In genomic region chr15:60822101-60822802, GRCm38 (mm10) we compare ENCODE assay signal across 8 mouse cellular contexts. TPM values are rescaled to one million over a fixed set of nuclear protein-coding genes. Genes with fewer than 3 reads are reported as not detected.
DNase-seq lines count a peak whose midpoint lies in the region; ATAC-seq lines count a peak whose summit lies in the region.

No protein-coding gene starts in this region.

- H3K4me3 ChIP-seq in heart, embryonic 11.5 days (ENCODE audit: low read depth, low read length) = peak overlapping the region; percentile 83
- peak overlapping the region; percentile 79 for H3K4me3 ChIP-seq in kidney, embryonic 14.5 days (ENCODE audit: low read length)
- peak overlapping the region; percentile 72 for H3K4me3 ChIP-seq in liver, embryonic 11.5 days (ENCODE audit: low read depth, low read length)
- H3K4me3 ChIP-seq in neural tube, embryonic 14.5 days (ENCODE audit: low read depth, low read length) = peak overlapping the region; percentile 78

- no peaks in the 10 kb centered on the region for H3K9me3 ChIP-seq in heart, embryonic 11.5 days (replicated peaks; ENCODE audit: control insufficient read depth, low read length)
- H3K9me3 ChIP-seq in kidney, embryonic 14.5 days (ENCODE audit: control insufficient read depth, low read length) = no peaks in the 10 kb centered on the region
- no peaks in the 10 kb centered on the region for H3K9me3 ChIP-seq in liver, embryonic 11.5 days (ENCODE audit: control insufficient read depth, low read length)
- no peaks in the 10 kb centered on the region for H3K9me3 ChIP-seq in neural tube, embryonic 14.5 days (ENCODE audit: control insufficient read depth, low read length)

- DNase-seq in lung, adult 18-20 months = peak; percentile 28 to 30
- no peak for DNase-seq in lung, postnatal 25 days (ENCODE audit: low spot score)
- peak; percentile 61 for DNase-seq in embryo, embryonic 10 days (ENCODE audit: low spot score)
- DNase-seq in liver, embryonic 11.5 days (ENCODE audit: low spot score) = peak; percentile 42
- DNase-seq in spleen, postnatal 4 days (ENCODE audit: low spot score in 2 of 2) = no peak

- peak overlapping the region; percentile 79 for H3K9ac ChIP-seq in heart, embryonic 11.5 days (ENCODE audit: low read depth, low read length)
- peak overlapping the region; percentile 79 for H3K9ac ChIP-seq in kidney, embryonic 14.5 days (ENCODE audit: low read depth, low read length)
- peak overlapping the region; percentile 69 for H3K9ac ChIP-seq in liver, embryonic 11.5 days (ENCODE audit: low read depth, low read length)
- H3K9ac ChIP-seq in neural tube, embryonic 14.5 days (replicated peaks; ENCODE audit: low read depth, low read length) = peak overlapping the region; percentile 72

- no peak for ATAC-seq in heart, embryonic 11.5 days (replicated peaks; ENCODE audit: insufficient number of reproducible peaks, low FRiP score, low TSS enrichment)
- peak; percentile 70 for ATAC-seq in kidney, embryonic 14.5 days (ENCODE audit: low FRiP score, low TSS enrichment)
- no peak for ATAC-seq in liver, embryonic 11.5 days (replicated peaks; ENCODE audit: low FRiP score)
- peak; percentile 38 for ATAC-seq in neural tube, embryonic 14.5 days (ENCODE audit: low read depth)

- no peaks in the 10 kb centered on the region for H3K27me3 ChIP-seq in heart, embryonic 11.5 days (ENCODE audit: control insufficient read depth, insufficient read depth, low read length)
- no peaks in the 10 kb centered on the region for H3K27me3 ChIP-seq in kidney, embryonic 14.5 days (ENCODE audit: control insufficient read depth, insufficient read depth, low read length)
- H3K27me3 ChIP-seq in liver, embryonic 11.5 days (replicated peaks; ENCODE audit: control insufficient read depth, insufficient read depth, low read length) = no peaks in the 10 kb centered on the region
- H3K27me3 ChIP-seq in neural tube, embryonic 14.5 days (ENCODE audit: control insufficient read depth, insufficient read depth, low read length) = no peaks in the 10 kb centered on the region

- no peaks in the 10 kb centered on the region for H3K36me3 ChIP-seq in heart, embryonic 11.5 days (ENCODE audit: control insufficient read depth, insufficient read depth, low read length)
- H3K36me3 ChIP-seq in kidney, embryonic 14.5 days (ENCODE audit: control insufficient read depth, insufficient read depth, low read length) = no peaks in the 10 kb centered on the region
- no peaks in the 10 kb centered on the region for H3K36me3 ChIP-seq in liver, embryonic 11.5 days (ENCODE audit: control insufficient read depth, insufficient read depth, low read length)
- no peaks in the 10 kb centered on the region for H3K36me3 ChIP-seq in neural tube, embryonic 14.5 days (ENCODE audit: control insufficient read depth, insufficient read depth, low read length)

- H3K4me1 ChIP-seq in heart, embryonic 11.5 days (ENCODE audit: control insufficient read depth, insufficient read depth, low read length) = 0 out of 2 replicates have a peak, but pooled peaks cover 8% of the 10 kb centered on the region
- H3K4me1 ChIP-seq in kidney, embryonic 14.5 days (ENCODE audit: control insufficient read depth, insufficient read depth, low read length) = peaks cover 19% of the 10 kb centered on the region; the same call in 1 of the 2 replicates
- H3K4me1 ChIP-seq in liver, embryonic 11.5 days (replicated peaks; ENCODE audit: control insufficient read depth, insufficient read depth, low read length) = peaks cover 2% of the 10 kb centered on the region; the same call in 1 of the 2 replicates
- peaks cover 11% of the 10 kb centered on the region; the same call in 1 of the 2 replicates for H3K4me1 ChIP-seq in neural tube, embryonic 14.5 days (ENCODE audit: control insufficient read depth, insufficient read depth, low read length)

- H3K4me2 ChIP-seq in heart, embryonic 11.5 days = peak overlapping the region; percentile 99
- peak overlapping the region; percentile 96 for H3K4me2 ChIP-seq in kidney, embryonic 14.5 days (replicated peaks; ENCODE audit: low read depth, low read length)
- peak overlapping the region; percentile 96 for H3K4me2 ChIP-seq in liver, embryonic 11.5 days
- H3K4me2 ChIP-seq in neural tube, embryonic 14.5 days (ENCODE audit: low read depth, low read length) = peak overlapping the region; percentile 100

- H3K27ac ChIP-seq in heart, embryonic 11.5 days (ENCODE audit: low read depth, low read length) = peak overlapping the region; percentile 72
- H3K27ac ChIP-seq in kidney, embryonic 14.5 days (ENCODE audit: low read depth, low read length) = peak overlapping the region; percentile 93
- 0 out of 2 replicates have a peak overlapping the region, but pooled peaks have one; percentile 36 for H3K27ac ChIP-seq in liver, embryonic 11.5 days (ENCODE audit: low read depth, low read length)
- peak overlapping the region; percentile 77 for H3K27ac ChIP-seq in neural tube, embryonic 14.5 days (ENCODE audit: low read depth, low read length)

- 5% methylated on average over 10 of the region's 10 CpGs for WGBS in heart, embryonic 11.5 days (ENCODE audit: insufficient replicate concordance)
- 1% methylated on average over 10 of the region's 10 CpGs for WGBS in kidney, embryonic 14.5 days
- WGBS in liver, embryonic 11.5 days = 12% methylated on average over 10 of the region's 10 CpGs
- WGBS in neural tube, embryonic 14.5 days = 1% methylated on average over 10 of the region's 10 CpGs

RNA-seq across cellular contexts. Expression of gene Fam84b, which starts 31.3 kb away (rescaled TPM):
- polyA plus RNA-seq in heart, embryonic 11.5 days (2014; fragmentation: Nextera tagmentation; extraction: Ambion mirVana) = 13.0 and 14.8 TPM in 2 replicates
- 16.6 and 27.6 TPM in 2 replicates for polyA plus RNA-seq in kidney, embryonic 14.5 days (2014; fragmentation: Nextera tagmentation; extraction: Ambion mirVana)
- 10.7 and 11.4 TPM in 2 replicates for polyA plus RNA-seq in liver, embryonic 11.5 days (2014; fragmentation: Nextera tagmentation; extraction: Ambion mirVana)
- 7.0 and 8.4 TPM in 2 replicates for polyA plus RNA-seq in neural tube, embryonic 14.5 days (2014; fragmentation: Nextera tagmentation; extraction: Ambion mirVana)

Comparison
In these comparisons a context has a peak if more than half of its experiments do, and no peak if none do; other contexts are left out.
1. DNase-seq: peak in lung, adult 18-20 months (2 of 2), embryo, embryonic 10 days (single experiment) and liver, embryonic 11.5 days (single experiment); none in lung, postnatal 25 days (single experiment) and spleen, postnatal 4 days (0 of 2).
2. ATAC-seq: peak in kidney, embryonic 14.5 days (single experiment) and neural tube, embryonic 14.5 days (single experiment); none in heart, embryonic 11.5 days (single experiment) and liver, embryonic 11.5 days (single experiment).
3. H3K27ac ChIP-seq: peak in every context shown above with its lines; median percentile 93 in kidney, embryonic 14.5 days; 77 in neural tube, embryonic 14.5 days; 72 in heart, embryonic 11.5 days; 36 in liver, embryonic 11.5 days.
4. Peak in every context shown above with its lines, with median percentiles within 50 percentile points of each other: H3K4me2 ChIP-seq, H3K4me3 ChIP-seq and H3K9ac ChIP-seq.